Mouse (Mus musculus) E14TG2a.4 (cell line): ENCODE measurements around the gene Gcnt2.

Experiments
- CTCF ChIP-seq: conservative IDR thresholded peaks from 2 replicates; pipeline ENCODE4 v1.5.1; 2014; ENCODE audit warnings: low read length
- POU5F1 ChIP-seq: IDR thresholded peaks from 2 replicates; pipeline ENCODE4 v1.6.1; 2014; ENCODE audit warnings: low read length, borderline replicate concordance

DNA sequence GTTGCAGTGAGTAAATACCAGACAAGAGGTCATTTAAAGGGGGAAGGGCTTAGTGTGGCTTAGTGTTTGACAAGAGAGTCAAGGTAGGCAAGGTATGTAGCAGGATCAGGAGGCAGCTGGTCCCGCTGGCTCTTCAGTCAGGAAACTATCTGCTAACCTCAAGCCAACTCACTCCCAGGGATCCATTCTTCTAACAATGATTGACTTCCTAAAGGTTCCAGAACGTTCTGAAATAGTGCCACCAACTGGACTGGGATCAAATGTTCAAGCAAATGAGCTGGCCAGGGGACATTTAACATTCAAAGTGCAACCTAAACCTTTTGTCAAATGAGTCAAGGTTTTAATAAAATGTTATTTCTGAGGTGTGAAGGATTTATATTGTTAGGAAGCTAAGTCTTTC lies 119.8 kb downstream of the Gcnt2 start:
- TF ChIP-seq CTCF (no peak), POU5F1 (no peak)
